Mouse (Mus musculus): ENCODE measurements around the gene Zfp316. TPM values are rescaled to one million over a fixed set of nuclear protein-coding genes. Genes with fewer than 3 reads are reported as not detected.

Zfp316 gene
- polyA plus RNA-seq, 1 experiment from 2014 or later = 0.26 TPM

GRCm38 (mm10) chr5:143271642-143272041 lies 1.8 kb upstream of the Zfp316 start:
- no peaks in the 10 kb centered on the region; the same call in none of the 2 replicates for H3K4me1 ChIP-seq (ENCODE audit: control insufficient read depth, low read depth, low read length)
- no peak overlapping the region for H3K27ac ChIP-seq (ENCODE audit: low read length)
- no peak overlapping the region for H3K9ac ChIP-seq (ENCODE audit: low read depth, low read length)
- peaks cover 3% of the 10 kb centered on the region; the same call in 1 of the 2 replicates for H3K27me3 ChIP-seq (ENCODE audit: control insufficient read depth, insufficient read depth, low read depth, low read length)
- ATAC-seq (ENCODE audit: low read depth) = no peak
- 55% methylated on average over 6 of the region's 6 CpGs for WGBS (ENCODE audit: insufficient replicate concordance)
- no peak overlapping the region for H3K4me3 ChIP-seq (ENCODE audit: low read depth, low read length)
- no peaks in the 10 kb centered on the region for H3K36me3 ChIP-seq (ENCODE audit: control insufficient read depth, insufficient read depth)
- no peak overlapping the region for H3K4me2 ChIP-seq (ENCODE audit: low read depth, low read length)
- H3K9me3 ChIP-seq (replicated peaks; ENCODE audit: control insufficient read depth, low read length) = no peaks in the 10 kb centered on the region

GRCm38 (mm10) chr5:143270151-143270519 lies 313 bp upstream of the Zfp316 start:
- ATAC-seq (ENCODE audit: low read depth) = no peak

GRCm38 (mm10) chr5:143268985-143269362 lies 848 bp downstream of the Zfp316 start:
- no peaks in the 10 kb centered on the region for H3K9me3 ChIP-seq (replicated peaks; ENCODE audit: control insufficient read depth, low read length)
- no peak for ATAC-seq (ENCODE audit: low read depth)
- no peak overlapping the region for H3K9ac ChIP-seq (ENCODE audit: low read depth, low read length)
- H3K36me3 ChIP-seq (ENCODE audit: control insufficient read depth, insufficient read depth) = no peaks in the 10 kb centered on the region
- peak overlapping the region; percentile 80 for H3K4me2 ChIP-seq (ENCODE audit: low read depth, low read length)
- no peaks in the 10 kb centered on the region; the same call in none of the 2 replicates for H3K4me1 ChIP-seq (ENCODE audit: control insufficient read depth, low read depth, low read length)
- no peak overlapping the region for H3K27ac ChIP-seq (ENCODE audit: low read length)
- WGBS (ENCODE audit: insufficient replicate concordance) = 30% methylated on average over 8 of the region's 8 CpGs
- H3K27me3 ChIP-seq (ENCODE audit: control insufficient read depth, insufficient read depth, low read depth, low read length) = peaks cover 3% of the 10 kb centered on the region; the same call in 1 of the 2 replicates
- H3K4me3 ChIP-seq (ENCODE audit: low read depth, low read length) = peak overlapping the region; percentile 73

More at GRCm38 (mm10) chr5:143270151-143270519, 313 bp upstream of the Zfp316 start:
- no peaks in the 10 kb centered on the region; the same call in none of the 2 replicates for H3K4me1 ChIP-seq (ENCODE audit: control insufficient read depth, low read depth, low read length)
- H3K9me3 ChIP-seq (replicated peaks; ENCODE audit: control insufficient read depth, low read length) = no peaks in the 10 kb centered on the region
- peaks cover 3% of the 10 kb centered on the region; the same call in 1 of the 2 replicates for H3K27me3 ChIP-seq (ENCODE audit: control insufficient read depth, insufficient read depth, low read depth, low read length)
- H3K4me3 ChIP-seq (ENCODE audit: low read depth, low read length) = peak overlapping the region; percentile 73
- H3K9ac ChIP-seq (ENCODE audit: low read depth, low read length) = peak overlapping the region; percentile 72
- WGBS (ENCODE audit: insufficient replicate concordance) = 10% methylated on average over 12 of the region's 12 CpGs
- no peaks in the 10 kb centered on the region for H3K36me3 ChIP-seq (ENCODE audit: control insufficient read depth, insufficient read depth)
- H3K27ac ChIP-seq (ENCODE audit: low read length) = no peak overlapping the region
- peak overlapping the region; percentile 80 for H3K4me2 ChIP-seq (ENCODE audit: low read depth, low read length)

DNA sequence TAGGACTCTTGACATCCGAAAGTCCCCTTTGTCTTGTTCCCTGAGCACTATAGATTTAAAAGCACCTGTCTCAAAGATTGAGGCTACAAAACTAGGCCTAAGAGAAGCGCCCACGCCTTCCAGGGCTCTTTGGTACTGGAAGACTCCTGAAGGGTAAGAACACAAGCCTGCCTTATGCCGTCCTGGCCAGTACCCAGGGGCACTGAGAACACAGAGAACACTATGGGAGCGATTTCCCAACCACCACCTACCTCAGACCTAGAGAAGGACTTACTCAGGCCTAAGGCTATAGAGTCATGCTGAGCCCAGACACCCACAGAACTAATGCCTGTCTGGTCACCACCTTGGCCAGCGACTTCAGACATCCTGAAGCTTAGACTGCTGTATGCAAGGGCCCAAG lies 3.0 kb downstream of the Zfp316 start:
- Histone ChIP-seq H3K9ac (ENCODE audit: low read depth, low read length) (no peak overlapping the region), H3K4me3 (ENCODE audit: low read depth, low read length) (no peak overlapping the region), H3K27ac (ENCODE audit: low read length) (no peak overlapping the region), H3K4me1 (ENCODE audit: control insufficient read depth, low read depth, low read length) (no peaks in the 10 kb centered on the region; the same call in none of the 2 replicates), H3K4me2 (ENCODE audit: low read depth, low read length) (no peak overlapping the region), H3K27me3 (ENCODE audit: control insufficient read depth, insufficient read depth, low read depth, low read length) (peaks cover 3% of the 10 kb centered on the region; the same call in 1 of the 2 replicates), H3K9me3 (replicated peaks; ENCODE audit: control insufficient read depth, low read length) (no peaks in the 10 kb centered on the region), H3K36me3 (ENCODE audit: control insufficient read depth, insufficient read depth) (no peaks in the 10 kb centered on the region)
- 56% methylated on average over 6 of the region's 6 CpGs for whole genome bisulfite sequencing (ENCODE audit: insufficient replicate concordance)
- no peak for ATAC-seq (ENCODE audit: low read depth)

- no peak overlapping the region for H3K4me2 ChIP-seq (ENCODE audit: low read depth, low read length)
- no peak for ATAC-seq (ENCODE audit: low read depth)
- no peaks in the 10 kb centered on the region for H3K9me3 ChIP-seq (replicated peaks; ENCODE audit: control insufficient read depth, low read length)
- WGBS (ENCODE audit: insufficient replicate concordance) = 27% methylated on average over 1 of the region's 1 CpGs
- no peak overlapping the region for H3K27ac ChIP-seq (ENCODE audit: low read length)
- H3K9ac ChIP-seq (ENCODE audit: low read depth, low read length) = no peak overlapping the region
- H3K4me3 ChIP-seq (ENCODE audit: low read depth, low read length) = no peak overlapping the region
- H3K4me1 ChIP-seq (ENCODE audit: control insufficient read depth, low read depth, low read length) = no peaks in the 10 kb centered on the region; the same call in none of the 2 replicates
- H3K27me3 ChIP-seq (ENCODE audit: control insufficient read depth, insufficient read depth, low read depth, low read length) = peaks cover 3% of the 10 kb centered on the region; the same call in 1 of the 2 replicates
- no peaks in the 10 kb centered on the region for H3K36me3 ChIP-seq (ENCODE audit: control insufficient read depth, insufficient read depth)
Observed at GRCm38 (mm10) chr5:143265409-143265808, 4.4 kb downstream of the Zfp316 start.

- Histone ChIP-seq H3K4me2 (ENCODE audit: low read depth, low read length) (no peak overlapping the region), H3K4me1 (ENCODE audit: control insufficient read depth, low read depth, low read length) (no peaks in the 10 kb centered on the region; the same call in none of the 2 replicates), H3K9ac (ENCODE audit: low read depth, low read length) (no peak overlapping the region), H3K36me3 (ENCODE audit: control insufficient read depth, insufficient read depth) (no peaks in the 10 kb centered on the region), H3K27me3 (ENCODE audit: control insufficient read depth, insufficient read depth, low read depth, low read length) (peaks cover 3% of the 10 kb centered on the region; the same call in 1 of the 2 replicates), H3K27ac (ENCODE audit: low read length) (no peak overlapping the region), H3K9me3 (replicated peaks; ENCODE audit: control insufficient read depth, low read length) (no peaks in the 10 kb centered on the region), H3K4me3 (ENCODE audit: low read depth, low read length) (no peak overlapping the region)
- WGBS (ENCODE audit: insufficient replicate concordance) = 80% methylated on average over 10 of the region's 10 CpGs
- no peak for ATAC-seq (ENCODE audit: low read depth)
Observed at GRCm38 (mm10) chr5:143264689-143265088, 5.1 kb downstream of the Zfp316 start.

- H3K27ac ChIP-seq (ENCODE audit: low read length) = no peak overlapping the region
- 71% methylated on average over 8 of the region's 8 CpGs for WGBS (ENCODE audit: insufficient replicate concordance)
- H3K4me2 ChIP-seq (ENCODE audit: low read depth, low read length) = no peak overlapping the region
- no peaks in the 10 kb centered on the region for H3K4me1 ChIP-seq (ENCODE audit: control insufficient read depth, low read depth, low read length)
- H3K27me3 ChIP-seq (ENCODE audit: control insufficient read depth, insufficient read depth, low read depth, low read length) = peaks cover 7% of the 10 kb centered on the region
- no peaks in the 10 kb centered on the region for H3K36me3 ChIP-seq (ENCODE audit: control insufficient read depth, insufficient read depth)
- no peak for ATAC-seq (ENCODE audit: low read depth)
- H3K9ac ChIP-seq (ENCODE audit: low read depth, low read length) = no peak overlapping the region
- no peaks in the 10 kb centered on the region for H3K9me3 ChIP-seq (replicated peaks; ENCODE audit: control insufficient read depth, low read length)
- H3K4me3 ChIP-seq (ENCODE audit: low read depth, low read length) = no peak overlapping the region
Observed at GRCm38 (mm10) chr5:143261636-143262035, 8.2 kb downstream of the Zfp316 start.

- H3K27me3 ChIP-seq (ENCODE audit: control insufficient read depth, insufficient read depth, low read depth, low read length) = peaks cover 65% of the 10 kb centered on the region
- 60% methylated on average over 5 of the region's 5 CpGs for WGBS (ENCODE audit: insufficient replicate concordance)
- no peak for ATAC-seq (ENCODE audit: low read depth)
Observed at GRCm38 (mm10) chr5:143255802-143256201, 14.0 kb downstream of the Zfp316 start.

GRCm38 (mm10) chr5:143255131-143255519 lies 14.7 kb downstream of the Zfp316 start:
- Histone ChIP-seq H3K4me3 (ENCODE audit: low read depth, low read length) (no peak overlapping the region), H3K4me1 (ENCODE audit: control insufficient read depth, low read depth, low read length) (peaks cover 8% of the 10 kb centered on the region), H3K27me3 (ENCODE audit: control insufficient read depth, insufficient read depth, low read depth, low read length) (peaks cover 65% of the 10 kb centered on the region), H3K4me2 (ENCODE audit: low read depth, low read length) (no peak overlapping the region), H3K9ac (ENCODE audit: low read depth, low read length) (no peak overlapping the region), H3K27ac (ENCODE audit: low read length) (no peak overlapping the region), H3K36me3 (ENCODE audit: control insufficient read depth, insufficient read depth) (no peaks in the 10 kb centered on the region), H3K9me3 (replicated peaks; ENCODE audit: control insufficient read depth, low read length) (no peaks in the 10 kb centered on the region)
- 11% methylated on average over 24 of the region's 24 CpGs for WGBS (ENCODE audit: insufficient replicate concordance)
- no peak for ATAC-seq (ENCODE audit: low read depth)

More at GRCm38 (mm10) chr5:143255802-143256201, 14.0 kb downstream of the Zfp316 start:
- Histone ChIP-seq H3K9ac (ENCODE audit: low read depth, low read length) (no peak overlapping the region), H3K36me3 (ENCODE audit: control insufficient read depth, insufficient read depth) (no peaks in the 10 kb centered on the region), H3K4me1 (ENCODE audit: control insufficient read depth, low read depth, low read length) (peaks cover 8% of the 10 kb centered on the region), H3K4me2 (ENCODE audit: low read depth, low read length) (no peak overlapping the region), H3K27ac (ENCODE audit: low read length) (no peak overlapping the region), H3K4me3 (ENCODE audit: low read depth, low read length) (no peak overlapping the region), H3K9me3 (replicated peaks; ENCODE audit: control insufficient read depth, low read length) (no peaks in the 10 kb centered on the region)

Measured in liver, embryonic 16.5 days (tissue).